Mouse (Mus musculus): Measurements from ENCODE around the gene Sorcs3.

Sorcs3 gene

DNA sequence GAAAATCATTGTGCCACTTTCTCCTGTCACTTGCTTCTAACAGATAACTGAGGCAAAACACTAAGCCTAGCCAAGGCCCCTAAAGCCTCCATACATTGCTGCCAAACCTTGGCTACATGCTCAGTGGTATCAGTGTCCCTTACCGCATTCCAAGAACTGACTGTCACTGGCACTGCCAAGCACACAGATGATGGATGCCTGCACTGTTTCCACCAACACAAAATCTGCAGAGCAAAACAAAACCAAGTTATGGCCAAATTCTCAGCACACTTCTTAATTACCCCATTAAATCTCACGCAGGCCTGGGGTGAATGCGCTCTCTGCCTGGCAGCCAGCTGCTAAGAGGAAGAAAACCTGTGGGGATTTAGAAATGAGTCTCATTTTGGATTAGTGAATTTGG, 628.5 kb downstream of the Sorcs3 start:
- no peak for DNase-seq (ENCODE audit: low spot score in 2 of 2)

DNA sequence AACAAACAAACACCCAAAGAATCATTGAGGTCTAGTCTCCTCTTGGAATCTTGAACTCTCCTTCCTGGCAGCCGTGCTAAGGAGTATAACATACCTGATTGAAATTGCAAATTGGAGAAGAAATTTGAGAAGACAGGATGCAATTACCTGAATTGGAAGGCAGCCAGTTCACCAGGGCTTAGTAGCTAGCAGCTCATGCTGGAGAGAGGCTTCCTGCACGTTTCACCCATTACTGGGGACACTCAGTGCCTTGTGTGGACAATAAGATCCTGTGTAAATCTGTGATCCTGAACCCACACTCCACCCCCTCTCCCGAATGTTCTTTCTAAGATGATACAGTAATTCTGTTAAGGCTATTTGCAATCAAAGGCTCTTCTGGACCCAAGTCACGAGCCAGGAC, 633.6 kb downstream of the Sorcs3 start:
- DNase-seq (ENCODE audit: low spot score in 2 of 2): no peak

DNA sequence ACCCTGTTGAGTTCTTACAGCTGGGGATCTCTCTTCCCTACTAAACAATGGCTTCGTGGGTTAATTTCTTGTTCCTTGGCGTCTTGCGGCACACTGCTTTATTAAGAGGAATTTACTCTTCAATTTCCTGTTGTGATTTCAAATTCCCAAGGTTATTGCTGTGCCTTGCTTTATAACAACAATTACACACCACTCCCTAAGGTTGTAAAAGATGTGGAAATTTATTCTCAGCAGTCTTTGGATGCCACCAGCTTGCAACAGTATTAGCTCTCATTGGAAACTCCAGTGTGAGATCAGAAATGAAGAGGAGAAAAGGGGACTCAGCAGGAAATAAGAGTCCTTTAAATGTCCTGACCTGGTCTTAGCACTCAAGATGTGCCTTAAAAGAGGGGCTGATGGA, 641.9 kb downstream of the Sorcs3 start:
- DNase-seq (ENCODE audit: low spot score in 2 of 2): no peak

DNA sequence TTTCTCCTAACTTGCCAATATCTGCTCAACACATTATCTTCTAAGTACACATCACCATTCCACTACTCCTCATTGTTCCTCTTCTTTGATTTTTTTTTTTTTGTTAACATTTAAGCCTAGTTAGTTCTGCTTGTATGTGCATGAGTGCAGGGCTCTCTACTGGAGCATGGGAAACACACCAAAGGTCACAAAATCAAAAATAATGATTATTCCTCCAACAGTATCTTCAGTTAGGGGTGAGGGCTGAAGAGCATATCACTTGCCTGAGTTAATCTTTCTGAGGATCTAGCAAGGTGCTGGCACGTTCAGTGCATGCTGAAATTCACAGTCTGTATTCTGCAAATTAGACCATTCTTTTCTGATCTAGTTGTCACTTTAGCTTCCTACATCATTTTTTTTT, 644.6 kb downstream of the Sorcs3 start:
- DNase-seq (ENCODE audit: low spot score in 2 of 2): no peak
